Mouse (Mus musculus) layer of hippocampus, postnatal 36 days (tissue): ENCODE measurements around the gene Rasgef1b. TPM values are rescaled to one million over a fixed set of nuclear protein-coding genes. Genes with fewer than 3 reads are reported as not detected.

Experiments
- DNase-seq, 2 experiments: peaks; one replicate each; pipeline ENCODE4 v3.0.0; 2022
- total RNA-seq, 2 experiments: library from RNA; stranded (reverse); gene quantifications; 2 replicates each; pipeline ENCODE4 v1.2.3; 2021

Gene Rasgef1b
- total RNA-seq, 2 experiments from 2014 or later, result 12.4 to 13.1 TPM

GRCm38 (mm10) chr5:99526797-99527201 is 202.1 kb downstream of the Rasgef1b start:
- no peak for DNase-seq

- DNase-seq, result no peak
Measured at GRCm38 (mm10) chr5:99525649-99526048, 203.2 kb downstream of the Rasgef1b start.

GRCm38 (mm10) chr5:99522571-99523269 is 206.1 kb downstream of the Rasgef1b start:
- no peak for DNase-seq

GRCm38 (mm10) chr5:99521411-99521810 is 207.5 kb downstream of the Rasgef1b start:
- no peak for DNase-seq

GRCm38 (mm10) chr5:99519556-99519955 is 209.3 kb downstream of the Rasgef1b start:
- DNase-seq, result no peak

GRCm38 (mm10) chr5:99519023-99519422 is 209.8 kb downstream of the Rasgef1b start:
- DNase-seq, result no peak

- DNase-seq, result no peak
Measured at GRCm38 (mm10) chr5:99516207-99516606, 212.7 kb downstream of the Rasgef1b start.

- no peak for DNase-seq
Measured at GRCm38 (mm10) chr5:99515764-99516163, 213.1 kb downstream of the Rasgef1b start.

- no peak for DNase-seq
Measured at GRCm38 (mm10) chr5:99513209-99513880, 215.5 kb downstream of the Rasgef1b start.

GRCm38 (mm10) chr5:99511081-99511480 is 217.8 kb downstream of the Rasgef1b start:
- no peak for DNase-seq

GRCm38 (mm10) chr5:99506109-99506508 is 222.8 kb downstream of the Rasgef1b start:
- no peak for DNase-seq

- DNase-seq, result peak; percentile 33 to 40
Measured at GRCm38 (mm10) chr5:99504349-99504830, 224.5 kb downstream of the Rasgef1b start.

GRCm38 (mm10) chr5:99502681-99503080 is 226.2 kb downstream of the Rasgef1b start:
- DNase-seq, result no peak

GRCm38 (mm10) chr5:99499404-99500089 is 229.3 kb downstream of the Rasgef1b start:
- DNase-seq, result no peak

- DNase-seq, result no peak
Measured at GRCm38 (mm10) chr5:99497856-99498255, 231.0 kb downstream of the Rasgef1b start.

GRCm38 (mm10) chr5:99496931-99497782 is 231.7 kb downstream of the Rasgef1b start:
- no peak for DNase-seq

GRCm38 (mm10) chr5:99496157-99496453 is 232.8 kb downstream of the Rasgef1b start:
- DNase-seq, result no peak

GRCm38 (mm10) chr5:99495354-99496156 is 233.3 kb downstream of the Rasgef1b start:
- DNase-seq, result no peak

- DNase-seq, result no peak
Measured at GRCm38 (mm10) chr5:99493861-99494260, 235.0 kb downstream of the Rasgef1b start.

- no peak for DNase-seq
Measured at GRCm38 (mm10) chr5:99493017-99493416, 235.8 kb downstream of the Rasgef1b start.

GRCm38 (mm10) chr5:99488479-99489158 is 240.2 kb downstream of the Rasgef1b start:
- no peak for DNase-seq
